Mouse (Mus musculus): ENCODE results near the gene Fam187a. TPM values are rescaled to one million over a fixed set of nuclear protein-coding genes. Genes with fewer than 3 reads are reported as not detected.

The Fam187a gene
- not detected in 2 replicates for polyA plus RNA-seq (2015; fragmentation: Nextera tagmentation; extraction: Ambion mirVana)

GRCm38 (mm10) chr11:102884616-102885219 lies at the start of gene Fam187a:
Gene Fam187a, plus strand, starts transcription at chr11:102885169.
- H3K9me3 ChIP-seq = no peaks in the 10 kb centered on the region
- no peak within 1 kb of the TSS for H3K27ac ChIP-seq
- no peak for ATAC-seq
- H3K4me1 ChIP-seq (replicated peaks) = peaks cover 11% of the 10 kb centered on the region
- 60% methylated on average over 10 of the region's 10 CpGs for WGBS
- no peaks in the 10 kb centered on the region for H3K36me3 ChIP-seq
- 0 out of 2 replicates have a peak, but pooled peaks cover 5% of the 10 kb centered on the region for H3K27me3 ChIP-seq
- H3K4me2 ChIP-seq (replicated peaks) = no peak within 1 kb of the TSS
- no peak within 1 kb of the TSS for H3K4me3 ChIP-seq (replicated peaks)
- H3K9ac ChIP-seq (replicated peaks) = no peak within 1 kb of the TSS; the same call in 1 of the 2 replicates

GRCm38 (mm10) chr11:102835549-102835948 lies 49.4 kb upstream of the Fam187a start, which contains the start of gene Higd1b:
Gene Higd1b, plus strand, starts transcription at chr11:102835849.
- Histone ChIP-seq H3K4me1 (replicated peaks) (no peaks in the 10 kb centered on the region), H3K9me3 (no peaks in the 10 kb centered on the region), H3K4me2 (replicated peaks) (no peak within 1 kb of the TSS), H3K36me3 (peaks cover 42% of the 10 kb centered on the region), H3K27ac (no peak within 1 kb of the TSS), H3K9ac (replicated peaks) (no peak within 1 kb of the TSS), H3K27me3 (no peaks in the 10 kb centered on the region), H3K4me3 (replicated peaks) (no peak within 1 kb of the TSS)
- WGBS = 82% methylated on average over 4 of the region's 4 CpGs
- ATAC-seq = no peak

- Histone ChIP-seq H3K36me3 (peaks cover 48% of the 10 kb centered on the region), H3K27ac (no peak overlapping the region), H3K4me3 (replicated peaks) (no peak overlapping the region), H3K4me1 (replicated peaks) (no peaks in the 10 kb centered on the region), H3K4me2 (replicated peaks) (no peak overlapping the region), H3K9ac (replicated peaks) (no peak overlapping the region), H3K9me3 (no peaks in the 10 kb centered on the region), H3K27me3 (no peaks in the 10 kb centered on the region)
- ATAC-seq = no peak
- WGBS = 94% methylated on average over 9 of the region's 9 CpGs
Observed at GRCm38 (mm10) chr11:102836146-102836545, 48.8 kb upstream of the Fam187a start.

GRCm38 (mm10) chr11:102837385-102837784 lies 47.6 kb upstream of the Fam187a start:
- Histone ChIP-seq H3K4me1 (replicated peaks) (no peaks in the 10 kb centered on the region), H3K36me3 (peaks cover 60% of the 10 kb centered on the region), H3K27ac (no peak overlapping the region), H3K9me3 (no peaks in the 10 kb centered on the region), H3K4me2 (replicated peaks) (no peak overlapping the region), H3K9ac (replicated peaks) (no peak overlapping the region), H3K4me3 (replicated peaks) (no peak overlapping the region), H3K27me3 (no peaks in the 10 kb centered on the region)
- ATAC-seq = no peak
- 94% methylated on average over 1 of the region's 1 CpGs for WGBS

GRCm38 (mm10) chr11:102838126-102838525 lies 46.8 kb upstream of the Fam187a start:
- WGBS = 95% methylated on average over 2 of the region's 2 CpGs
- Histone ChIP-seq H3K4me2 (replicated peaks) (no peak overlapping the region), H3K9me3 (no peaks in the 10 kb centered on the region), H3K4me3 (replicated peaks) (no peak overlapping the region), H3K27me3 (no peaks in the 10 kb centered on the region), H3K9ac (replicated peaks) (no peak overlapping the region), H3K4me1 (replicated peaks) (no peaks in the 10 kb centered on the region), H3K27ac (no peak overlapping the region), H3K36me3 (peaks cover 67% of the 10 kb centered on the region)
- no peak for ATAC-seq

GRCm38 (mm10) chr11:102838616-102839150 lies 46.3 kb upstream of the Fam187a start:
- Histone ChIP-seq H3K4me1 (replicated peaks) (no peaks in the 10 kb centered on the region), H3K36me3 (peaks cover 73% of the 10 kb centered on the region)

GRCm38 (mm10) chr11:102845926-102846325 lies 39.0 kb upstream of the Fam187a start:
- WGBS = 92% methylated on average over 10 of the region's 10 CpGs
- no peaks in the 10 kb centered on the region for H3K9me3 ChIP-seq
- H3K4me2 ChIP-seq (replicated peaks) = no peak overlapping the region
- H3K4me1 ChIP-seq (replicated peaks) = no peaks in the 10 kb centered on the region
- H3K4me3 ChIP-seq (replicated peaks) = no peak overlapping the region
- no peak overlapping the region for H3K9ac ChIP-seq (replicated peaks)
- no peaks in the 10 kb centered on the region for H3K27me3 ChIP-seq
- no peak overlapping the region for H3K27ac ChIP-seq
- peaks cover 100% of the 10 kb centered on the region for H3K36me3 ChIP-seq
- ATAC-seq = no peak

More at GRCm38 (mm10) chr11:102838616-102839150, 46.3 kb upstream of the Fam187a start:
- H3K9me3 ChIP-seq = no peaks in the 10 kb centered on the region
- no peak overlapping the region for H3K9ac ChIP-seq (replicated peaks)
- no peak overlapping the region for H3K4me3 ChIP-seq (replicated peaks)
- H3K27me3 ChIP-seq = no peaks in the 10 kb centered on the region
- H3K4me2 ChIP-seq (replicated peaks) = no peak overlapping the region
- 90% methylated on average over 9 of the region's 9 CpGs for WGBS
- ATAC-seq = no peak
- no peak overlapping the region for H3K27ac ChIP-seq

- Histone ChIP-seq H3K27ac (no peak overlapping the region), H3K9ac (replicated peaks) (no peak overlapping the region), H3K4me2 (replicated peaks) (no peak overlapping the region), H3K4me3 (replicated peaks) (no peak overlapping the region), H3K4me1 (replicated peaks) (no peaks in the 10 kb centered on the region), H3K36me3 (peaks cover 97% of the 10 kb centered on the region), H3K9me3 (no peaks in the 10 kb centered on the region), H3K27me3 (no peaks in the 10 kb centered on the region)
- 77% methylated on average over 5 of the region's 5 CpGs for WGBS
- 0 out of 2 replicates have a peak, but pooled peaks have one; percentile 62 for ATAC-seq
Observed at GRCm38 (mm10) chr11:102851883-102852282, 33.1 kb upstream of the Fam187a start.

GRCm38 (mm10) chr11:102853760-102854159 lies 31.2 kb upstream of the Fam187a start:
- no peak overlapping the region for H3K4me3 ChIP-seq (replicated peaks)
- ATAC-seq = no peak

GRCm38 (mm10) chr11:102855941-102856340 lies 29.0 kb upstream of the Fam187a start:
- H3K9ac ChIP-seq (replicated peaks) = no peak overlapping the region
- H3K4me2 ChIP-seq (replicated peaks) = no peak overlapping the region
- no peaks in the 10 kb centered on the region for H3K4me1 ChIP-seq (replicated peaks)
- 90% methylated on average over 6 of the region's 6 CpGs for WGBS
- no peaks in the 10 kb centered on the region for H3K27me3 ChIP-seq
- no peak overlapping the region for H3K4me3 ChIP-seq (replicated peaks)
- H3K36me3 ChIP-seq = peaks cover 97% of the 10 kb centered on the region
- no peak overlapping the region for H3K27ac ChIP-seq
- ATAC-seq = no peak
- no peaks in the 10 kb centered on the region for H3K9me3 ChIP-seq

More at GRCm38 (mm10) chr11:102853760-102854159, 31.2 kb upstream of the Fam187a start:
- Histone ChIP-seq H3K27me3 (no peaks in the 10 kb centered on the region), H3K27ac (no peak overlapping the region), H3K4me2 (replicated peaks) (no peak overlapping the region), H3K9me3 (no peaks in the 10 kb centered on the region), H3K36me3 (peaks cover 97% of the 10 kb centered on the region), H3K4me1 (replicated peaks) (no peaks in the 10 kb centered on the region), H3K9ac (replicated peaks) (no peak overlapping the region)

- H3K4me3 ChIP-seq (replicated peaks) = no peak overlapping the region
- H3K36me3 ChIP-seq = peaks cover 97% of the 10 kb centered on the region
Observed at GRCm38 (mm10) chr11:102858951-102859350, 26.0 kb upstream of the Fam187a start.

GRCm38 (mm10) chr11:102859933-102860332 lies 25.0 kb upstream of the Fam187a start:
- no peaks in the 10 kb centered on the region for H3K27me3 ChIP-seq
- H3K4me2 ChIP-seq (replicated peaks) = no peak overlapping the region
- H3K4me1 ChIP-seq (replicated peaks) = no peaks in the 10 kb centered on the region
- H3K9me3 ChIP-seq = no peaks in the 10 kb centered on the region
- no peak for ATAC-seq
- 96% methylated on average over 8 of the region's 8 CpGs for WGBS
- H3K4me3 ChIP-seq (replicated peaks) = no peak overlapping the region
- no peak overlapping the region for H3K27ac ChIP-seq
- H3K9ac ChIP-seq (replicated peaks) = no peak overlapping the region
- H3K36me3 ChIP-seq = peaks cover 94% of the 10 kb centered on the region

More at GRCm38 (mm10) chr11:102858951-102859350, 26.0 kb upstream of the Fam187a start:
- WGBS = 86% methylated on average over 11 of the region's 11 CpGs
- no peak overlapping the region for H3K9ac ChIP-seq (replicated peaks)
- no peaks in the 10 kb centered on the region for H3K4me1 ChIP-seq (replicated peaks)
- no peaks in the 10 kb centered on the region for H3K27me3 ChIP-seq
- no peak overlapping the region for H3K4me2 ChIP-seq (replicated peaks)
- no peaks in the 10 kb centered on the region for H3K9me3 ChIP-seq
- no peak overlapping the region for H3K27ac ChIP-seq
- no peak for ATAC-seq
